Mouse (Mus musculus): ENCODE measurements around the gene Map2k2. TPM values are rescaled to one million over a fixed set of nuclear protein-coding genes. Genes with fewer than 3 reads are reported as not detected.
"Not testable (repeated sequence)": the region's sequence is repeated elsewhere in the genome, so short reads cannot be mapped to it uniquely, and the experiment has no call there.

Map2k2 gene
- polyA plus RNA-seq, 2 experiments = 60.3 to 90.0 TPM

DNA sequence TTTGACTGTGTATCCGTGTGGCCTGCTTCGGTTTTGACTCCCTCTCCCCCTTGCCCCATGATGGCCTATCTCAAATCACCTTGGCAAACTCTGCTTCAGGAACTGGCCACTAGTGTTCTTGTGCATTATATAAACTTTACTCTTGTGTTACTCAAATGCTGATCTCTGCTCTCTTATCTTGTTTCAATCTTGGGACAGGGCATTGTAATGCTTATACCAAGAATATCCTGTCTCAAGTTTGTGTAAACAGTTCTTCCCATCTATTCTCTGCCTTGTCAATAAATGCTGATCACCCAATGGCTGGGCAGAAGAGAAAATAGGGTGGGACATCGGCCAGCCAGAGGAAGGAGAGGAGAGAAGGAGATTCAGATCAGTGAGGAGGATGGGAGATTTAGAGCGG is 43.0 kb upstream of the Map2k2 start:
- H3K36me3 ChIP-seq (replicated peaks; ENCODE audit: control insufficient read depth, insufficient read depth, low read depth) = no peaks in the 10 kb centered on the region
- no peak for ATAC-seq (ENCODE audit: insufficient read depth)
- no peak overlapping the region for H3K27ac ChIP-seq
- no peak for TF ChIP-seq CTCF (IDR thresholded peaks at IDR 0.05; ENCODE audit: low read depth)
- no peak for TF ChIP-seq EP300 (IDR thresholded peaks at IDR 0.05; ENCODE audit: low read depth)
- DNase-seq (ENCODE audit: low read depth in 3 of 3, low spot score in 3 of 3) = no peak
- H3K4me3 ChIP-seq (ENCODE audit: insufficient read depth in 1 of 2, low read depth in 2 of 2, low read length in 2 of 2) = no peak overlapping the region
- H3K9me3 ChIP-seq (ENCODE audit: control insufficient read depth, low read length) = no peaks in the 10 kb centered on the region
- no peaks in the 10 kb centered on the region for H3K27me3 ChIP-seq (ENCODE audit: control insufficient read depth, insufficient read depth, low read length)
- WGBS (ENCODE audit: insufficient replicate concordance) = 48% methylated on average over 4 of the region's 4 CpGs
- H3K4me2 ChIP-seq (ENCODE audit: low read depth) = no peak overlapping the region
- H3K9ac ChIP-seq (replicated peaks) = no peak overlapping the region
- H3K4me1 ChIP-seq (replicated peaks; ENCODE audit: control insufficient read depth in 2 of 2, insufficient read depth in 2 of 2, low read length in 1 of 2) = peaks cover 0 to 8% of the 10 kb centered on the region in 2 experiments; a peak in 2 of 4 replicates

GRCm38 (mm10) chr10:81064519-81064918 is 41.2 kb upstream of the Map2k2 start:
- H3K4me3 ChIP-seq (ENCODE audit: insufficient read depth in 1 of 2, low read depth in 2 of 2, low read length in 2 of 2); H3K4me1 ChIP-seq (replicated peaks; ENCODE audit: control insufficient read depth in 2 of 2, insufficient read depth in 2 of 2, low read length in 1 of 2); H3K36me3 ChIP-seq (replicated peaks; ENCODE audit: control insufficient read depth, insufficient read depth, low read depth); DNase-seq (ENCODE audit: low read depth in 3 of 3, low spot score in 3 of 3); ATAC-seq (ENCODE audit: insufficient read depth); H3K4me2 ChIP-seq (ENCODE audit: low read depth); H3K27ac ChIP-seq; H3K9ac ChIP-seq (replicated peaks); H3K27me3 ChIP-seq (ENCODE audit: control insufficient read depth, insufficient read depth, low read length); H3K9me3 ChIP-seq (ENCODE audit: control insufficient read depth, low read length): not testable (repeated sequence)
- 73% methylated on average over 8 of the region's 8 CpGs for WGBS (ENCODE audit: insufficient replicate concordance)

GRCm38 (mm10) chr10:81068706-81069105 is 37.0 kb upstream of the Map2k2 start:
- no peak overlapping the region for H3K9ac ChIP-seq (replicated peaks)
- H3K9me3 ChIP-seq (ENCODE audit: control insufficient read depth, low read length) = no peaks in the 10 kb centered on the region
- WGBS (ENCODE audit: insufficient replicate concordance) = 59% methylated on average over 5 of the region's 5 CpGs
- TF ChIP-seq CTCF (IDR thresholded peaks at IDR 0.05; ENCODE audit: low read depth) = no peak
- no peak for TF ChIP-seq EP300 (IDR thresholded peaks at IDR 0.05; ENCODE audit: low read depth)
- peaks cover 8 to 9% of the 10 kb centered on the region in 2 experiments; a peak in 3 of 4 replicates for H3K4me1 ChIP-seq (replicated peaks; ENCODE audit: control insufficient read depth in 2 of 2, insufficient read depth in 2 of 2, low read length in 1 of 2)
- H3K27me3 ChIP-seq (ENCODE audit: control insufficient read depth, insufficient read depth, low read length) = no peaks in the 10 kb centered on the region
- no peak overlapping the region for H3K4me3 ChIP-seq (ENCODE audit: insufficient read depth in 1 of 2, low read depth in 2 of 2, low read length in 2 of 2)
- ATAC-seq (ENCODE audit: insufficient read depth) (no peak), DNase-seq (ENCODE audit: low read depth in 3 of 3, low spot score in 3 of 3) (no peak)
- H3K27ac ChIP-seq = no peak overlapping the region
- H3K4me2 ChIP-seq (ENCODE audit: low read depth) = no peak overlapping the region
- H3K36me3 ChIP-seq (replicated peaks; ENCODE audit: control insufficient read depth, insufficient read depth, low read depth) = no peaks in the 10 kb centered on the region; the same call in 1 of the 2 replicates

- peak within 1 kb of the TSS; percentile 67 to 69 for H3K4me3 ChIP-seq (ENCODE audit: insufficient read depth in 1 of 2, low read depth in 2 of 2, low read length in 2 of 2)
- no peak within 1 kb of the TSS for H3K27ac ChIP-seq
- ATAC-seq (ENCODE audit: insufficient read depth) (peak; percentile 97), DNase-seq (ENCODE audit: low read depth in 3 of 3, low spot score in 3 of 3) (peak; percentile 98 to 99 (median 98))
- no peaks in the 10 kb centered on the region for H3K27me3 ChIP-seq (ENCODE audit: control insufficient read depth, insufficient read depth, low read length)
- 0% methylated on average over 35 of the region's 35 CpGs for WGBS (ENCODE audit: insufficient replicate concordance)
- no peaks in the 10 kb centered on the region for H3K9me3 ChIP-seq (ENCODE audit: control insufficient read depth, low read length)
- H3K9ac ChIP-seq (replicated peaks) = peak within 1 kb of the TSS; percentile 64
- peak; percentile 15; the same call in 1 of the 2 replicates for TF ChIP-seq CTCF (IDR thresholded peaks at IDR 0.05; ENCODE audit: low read depth)
- no peak for TF ChIP-seq EP300 (IDR thresholded peaks at IDR 0.05; ENCODE audit: low read depth)
- H3K36me3 ChIP-seq (replicated peaks; ENCODE audit: control insufficient read depth, insufficient read depth, low read depth) = no peaks in the 10 kb centered on the region; the same call in none of the 2 replicates
- H3K4me1 ChIP-seq (replicated peaks; ENCODE audit: control insufficient read depth in 2 of 2, insufficient read depth in 2 of 2, low read length in 1 of 2) = peaks cover 8 to 9% of the 10 kb centered on the region in 2 experiments; a peak in 3 of 4 replicates
- peak within 1 kb of the TSS; percentile 84 for H3K4me2 ChIP-seq (ENCODE audit: low read depth)
Measured at GRCm38 (mm10) chr10:81069836-81070235, 35.9 kb upstream of the Map2k2 start, which contains the start of gene Thop1. TSS of gene Thop1 (plus strand) at chr10:81070035.

DNA sequence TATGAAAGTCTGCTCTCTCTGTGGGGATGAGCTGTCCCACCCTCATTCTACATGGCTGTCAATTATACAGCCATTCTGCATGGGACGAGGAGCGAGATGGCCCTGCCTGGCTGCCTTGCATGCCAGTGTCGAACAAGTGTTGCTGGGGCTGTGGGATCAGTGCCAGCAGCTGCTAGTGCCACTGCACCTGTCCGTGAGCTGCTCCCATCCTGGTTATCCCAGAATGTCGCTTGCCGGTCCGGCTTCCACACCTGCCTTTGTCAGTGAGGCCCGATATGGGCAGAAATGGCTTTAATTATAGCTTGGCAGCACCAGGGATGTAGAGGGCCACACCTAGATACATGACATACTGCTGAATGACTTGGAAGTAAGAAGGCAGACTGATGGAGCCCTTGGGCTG is 33.4 kb upstream of the Map2k2 start:
- no peaks in the 10 kb centered on the region for H3K9me3 ChIP-seq (ENCODE audit: control insufficient read depth, low read length)
- no peak overlapping the region for H3K4me2 ChIP-seq (ENCODE audit: low read depth)
- no peak overlapping the region for H3K9ac ChIP-seq (replicated peaks)
- no peak overlapping the region for H3K4me3 ChIP-seq (ENCODE audit: insufficient read depth in 1 of 2, low read depth in 2 of 2, low read length in 2 of 2)
- H3K27me3 ChIP-seq (ENCODE audit: control insufficient read depth, insufficient read depth, low read length) = no peaks in the 10 kb centered on the region
- no peaks in the 10 kb centered on the region; the same call in none of the 2 replicates for H3K36me3 ChIP-seq (replicated peaks; ENCODE audit: control insufficient read depth, insufficient read depth, low read depth)
- 83% methylated on average over 8 of the region's 8 CpGs for WGBS (ENCODE audit: insufficient replicate concordance)
- H3K27ac ChIP-seq = no peak overlapping the region
- ATAC-seq (ENCODE audit: insufficient read depth) (no peak), DNase-seq (ENCODE audit: low read depth in 3 of 3, low spot score in 3 of 3) (no peak)
- TF ChIP-seq CTCF (IDR thresholded peaks at IDR 0.05; ENCODE audit: low read depth) = no peak
- H3K4me1 ChIP-seq (replicated peaks; ENCODE audit: control insufficient read depth in 2 of 2, insufficient read depth in 2 of 2, low read length in 1 of 2) = peaks cover 8 to 9% of the 10 kb centered on the region in 2 experiments; a peak in 3 of 4 replicates

All from liver, embryonic 14.5 days (tissue).